Mouse (Mus musculus): ENCODE measurements around the gene Iqck. TPM values are rescaled to one million over a fixed set of nuclear protein-coding genes. Genes with fewer than 3 reads are reported as not detected.

Gene Iqck
- total RNA-seq (2014; rRNA removed; ENCODE audit: low replicate concordance), result 0.66 TPM in 1 of 2 replicates, not detected in the other
- 0.67 and 0.84 TPM in 2 replicates for polyA plus RNA-seq (2015; fragmentation: Nextera tagmentation; extraction: Ambion mirVana)

- Histone ChIP-seq H3K36me3 (replicated peaks; ENCODE audit: control insufficient read depth, insufficient read depth, low read length) (peaks cover 15% of the 10 kb centered on the region), H3K4me2 (ENCODE audit: low read depth, low read length) (peak within 1 kb of the TSS; percentile 93), H3K27ac (ENCODE audit: low read depth) (peak within 1 kb of the TSS; percentile 53), H3K4me3 (ENCODE audit: low read depth, low read length) (peak within 1 kb of the TSS; percentile 79), H3K9ac (replicated peaks; ENCODE audit: low read depth, low read length) (peak within 1 kb of the TSS; percentile 70), H3K27me3 (ENCODE audit: control insufficient read depth, insufficient read depth, low read length) (no peaks in the 10 kb centered on the region), H3K4me1 (ENCODE audit: control insufficient read depth, insufficient read depth) (peaks cover 15% of the 10 kb centered on the region), H3K9me3 (replicated peaks; ENCODE audit: control insufficient read depth, low read length) (no peaks in the 10 kb centered on the region)
- under 1% methylated on average over 57 of the region's 57 CpGs for WGBS
- ATAC-seq (ENCODE audit: insufficient read depth, low read depth) (peak; percentile 96), DNase-seq (ENCODE audit: low spot score) (peak; percentile 92)
- TF ChIP-seq EP300 (IDR thresholded peaks at IDR 0.05; ENCODE audit: low read depth) (no peak), CTCF (IDR thresholded peaks at IDR 0.05; ENCODE audit: low read depth) (no peak)
Observed at GRCm38 (mm10) chr7:118855171-118855876, at the start of gene Iqck. Gene Iqck (plus strand): TSS chr7:118855752.

DNA sequence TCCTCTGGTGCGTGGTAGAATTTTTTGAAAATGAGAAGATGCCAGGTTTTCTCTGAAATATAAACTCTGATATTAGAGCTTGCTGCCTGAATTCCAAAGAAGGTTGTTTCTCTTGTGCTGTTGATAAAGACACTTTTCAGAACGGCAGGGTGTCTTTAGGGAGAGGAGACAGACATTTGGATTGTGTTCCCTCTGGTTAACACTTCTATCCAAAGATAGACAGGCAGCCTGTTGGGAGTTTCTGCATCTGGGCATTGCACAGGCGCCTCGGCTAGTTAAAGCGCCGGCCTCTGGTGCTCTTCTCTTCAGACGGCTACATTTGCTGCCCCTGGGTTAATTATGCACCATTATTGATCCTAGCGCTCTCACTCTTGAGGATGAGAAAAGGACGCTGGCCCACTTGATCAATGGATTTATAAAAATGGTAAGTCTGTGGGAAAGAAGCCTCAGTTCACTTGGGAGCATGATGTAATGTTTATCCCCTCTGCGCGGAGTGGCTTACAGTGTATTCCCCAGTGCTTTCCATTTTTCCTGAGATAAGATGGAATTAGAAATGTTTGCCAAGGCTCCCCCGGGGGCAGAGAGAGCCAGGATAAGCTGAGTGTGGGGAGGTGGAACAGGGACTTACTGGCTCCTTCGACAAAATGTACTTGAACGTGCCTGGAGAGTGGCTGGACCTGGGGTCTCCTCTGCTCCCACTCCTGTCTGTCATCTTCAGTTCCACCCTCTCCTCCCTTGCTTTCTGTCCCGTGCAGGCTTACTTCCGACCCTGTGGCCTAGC is 48.7 kb upstream of the Iqck start:
- no peak overlapping the region for H3K9ac ChIP-seq (replicated peaks; ENCODE audit: low read depth, low read length)
- TF ChIP-seq CTCF (IDR thresholded peaks at IDR 0.05; ENCODE audit: low read depth) (no peak), EP300 (IDR thresholded peaks at IDR 0.05; ENCODE audit: low read depth) (no peak)
- DNase-seq (ENCODE audit: low spot score) (peak; percentile 30), ATAC-seq (ENCODE audit: insufficient read depth, low read depth) (peak; percentile 58; the same call in 1 of the 2 replicates)
- no peak overlapping the region for H3K4me2 ChIP-seq (ENCODE audit: low read depth, low read length)
- no peak overlapping the region for H3K4me3 ChIP-seq (ENCODE audit: low read depth, low read length)
- no peaks in the 10 kb centered on the region for H3K9me3 ChIP-seq (replicated peaks; ENCODE audit: control insufficient read depth, low read length)
- peak overlapping the region; percentile 57 for H3K27ac ChIP-seq (ENCODE audit: low read depth)
- peaks cover 13% of the 10 kb centered on the region; the same call in 1 of the 2 replicates for H3K4me1 ChIP-seq (ENCODE audit: control insufficient read depth, insufficient read depth)
- H3K27me3 ChIP-seq (ENCODE audit: control insufficient read depth, insufficient read depth, low read length), result no peaks in the 10 kb centered on the region
- whole genome bisulfite sequencing, result 44% methylated on average over 16 of the region's 16 CpGs
- H3K36me3 ChIP-seq (replicated peaks; ENCODE audit: control insufficient read depth, insufficient read depth, low read length), result peaks cover 22% of the 10 kb centered on the region

DNA sequence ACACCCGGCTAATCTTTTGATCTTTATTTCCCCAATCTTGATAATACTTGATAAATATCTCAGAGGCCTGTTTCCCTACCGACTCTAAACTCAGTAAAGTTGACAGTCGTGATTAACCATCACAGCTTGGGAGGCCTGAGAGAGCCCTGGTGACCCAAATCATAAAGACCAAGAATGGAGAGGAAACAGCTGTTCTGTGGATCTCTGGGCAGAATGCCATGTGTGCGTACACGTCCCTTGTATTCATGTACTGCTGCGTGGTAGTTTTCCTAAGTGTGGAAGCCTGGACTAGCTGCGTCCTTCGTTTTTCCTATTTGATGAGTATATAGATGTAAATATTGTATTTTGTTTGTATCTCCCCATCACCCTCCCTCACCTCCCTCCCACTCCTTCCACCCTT is 47.7 kb upstream of the Iqck start:
- WGBS, result 56% methylated on average over 8 of the region's 8 CpGs
- DNase-seq (ENCODE audit: low spot score), result peak; percentile 43
- peak; percentile 66 for ATAC-seq (ENCODE audit: insufficient read depth, low read depth)
- H3K27ac ChIP-seq (ENCODE audit: low read depth), result no peak overlapping the region
- H3K9ac ChIP-seq (replicated peaks; ENCODE audit: low read depth, low read length), result no peak overlapping the region
- H3K9me3 ChIP-seq (replicated peaks; ENCODE audit: control insufficient read depth, low read length), result no peaks in the 10 kb centered on the region
- no peak overlapping the region for H3K4me2 ChIP-seq (ENCODE audit: low read depth, low read length)
- H3K36me3 ChIP-seq (replicated peaks; ENCODE audit: control insufficient read depth, insufficient read depth, low read length), result peaks cover 16% of the 10 kb centered on the region
- TF ChIP-seq CTCF (IDR thresholded peaks at IDR 0.05; ENCODE audit: low read depth) (no peak), EP300 (IDR thresholded peaks at IDR 0.05; ENCODE audit: low read depth) (no peak)
- H3K27me3 ChIP-seq (ENCODE audit: control insufficient read depth, insufficient read depth, low read length), result no peaks in the 10 kb centered on the region
- no peak overlapping the region for H3K4me3 ChIP-seq (ENCODE audit: low read depth, low read length)
- H3K4me1 ChIP-seq (ENCODE audit: control insufficient read depth, insufficient read depth), result peaks cover 13% of the 10 kb centered on the region; the same call in 1 of the 2 replicates

- no peak for DNase-seq (ENCODE audit: low spot score)
- H3K4me1 ChIP-seq (ENCODE audit: control insufficient read depth, insufficient read depth), result 0 out of 2 replicates have a peak, but pooled peaks cover 13% of the 10 kb centered on the region
- no peaks in the 10 kb centered on the region for H3K27me3 ChIP-seq (ENCODE audit: control insufficient read depth, insufficient read depth, low read length)
- no peaks in the 10 kb centered on the region for H3K9me3 ChIP-seq (replicated peaks; ENCODE audit: control insufficient read depth, low read length)
- TF ChIP-seq CTCF (IDR thresholded peaks at IDR 0.05; ENCODE audit: low read depth) (no peak), EP300 (IDR thresholded peaks at IDR 0.05; ENCODE audit: low read depth) (no peak)
- H3K9ac ChIP-seq (replicated peaks; ENCODE audit: low read depth, low read length), result no peak overlapping the region
- WGBS, result 64% methylated on average over 12 of the region's 12 CpGs
- H3K36me3 ChIP-seq (replicated peaks; ENCODE audit: control insufficient read depth, insufficient read depth, low read length), result peaks cover 26% of the 10 kb centered on the region
- ATAC-seq (ENCODE audit: insufficient read depth, low read depth), result no peak
- H3K27ac ChIP-seq (ENCODE audit: low read depth), result no peak overlapping the region
- H3K4me2 ChIP-seq (ENCODE audit: low read depth, low read length), result no peak overlapping the region
- no peak overlapping the region for H3K4me3 ChIP-seq (ENCODE audit: low read depth, low read length)
Observed at GRCm38 (mm10) chr7:118811407-118812106, 44.0 kb upstream of the Iqck start.

GRCm38 (mm10) chr7:118813592-118813991 is 42.0 kb upstream of the Iqck start:
- Histone ChIP-seq H3K27me3 (ENCODE audit: control insufficient read depth, insufficient read depth, low read length) (no peaks in the 10 kb centered on the region), H3K4me2 (ENCODE audit: low read depth, low read length) (no peak overlapping the region), H3K27ac (ENCODE audit: low read depth) (no peak overlapping the region), H3K9me3 (replicated peaks; ENCODE audit: control insufficient read depth, low read length) (no peaks in the 10 kb centered on the region), H3K9ac (replicated peaks; ENCODE audit: low read depth, low read length) (no peak overlapping the region), H3K4me3 (ENCODE audit: low read depth, low read length) (no peak overlapping the region), H3K36me3 (replicated peaks; ENCODE audit: control insufficient read depth, insufficient read depth, low read length) (peaks cover 38% of the 10 kb centered on the region), H3K4me1 (ENCODE audit: control insufficient read depth, insufficient read depth) (no peaks in the 10 kb centered on the region)
- ATAC-seq (ENCODE audit: insufficient read depth, low read depth) (no peak), DNase-seq (ENCODE audit: low spot score) (no peak)
- WGBS, result 89% methylated on average over 4 of the region's 4 CpGs
- no peak for TF ChIP-seq CTCF (IDR thresholded peaks at IDR 0.05; ENCODE audit: low read depth)
- no peak for TF ChIP-seq EP300 (IDR thresholded peaks at IDR 0.05; ENCODE audit: low read depth)

Data from heart, postnatal 0 days (tissue).